Mouse (Mus musculus) limb, embryonic 13.5 days (tissue): ENCODE measurements around the gene Polr3c. TPM values are rescaled to one million over a fixed set of nuclear protein-coding genes. Genes with fewer than 3 reads are reported as not detected.
"Not testable (repeated sequence)": the region's sequence is repeated elsewhere in the genome, so short reads cannot be mapped to it uniquely, and the experiment has no call there.

Experiments used
- ATAC-seq: fragments of 200-750 bp; cut with Nextera tagmentation; 2 replicates; pipeline ENCODE4 v1.8.0; 2017; ENCODE audit warnings: low read depth, moderate number of reproducible peaks, moderate TSS enrichment; ENCODE audit not compliant: low FRiP score
- H3K27ac ChIP-seq: fragments of 300-500 bp; sonication (generic); 2 replicates; pipeline ENCODE4 v1.5.1; 2015; ENCODE audit warnings: inconsistent platforms, mild to moderate bottlenecking, moderate library complexity
- H3K27me3 ChIP-seq: fragments of 300-500 bp; sonication (generic); 2 replicates; pipeline ENCODE4 v1.6.1; 2015; ENCODE audit warnings: mild to moderate bottlenecking, inconsistent platforms
- H3K36me3 ChIP-seq: fragments of 300-500 bp; sonication (generic); 2 replicates; pipeline ENCODE4 v1.6.1; 2015; ENCODE audit warnings: inconsistent platforms, mild to moderate bottlenecking, moderate library complexity
- H3K4me1 ChIP-seq: fragments of 300-500 bp; sonication (generic); 2 replicates; pipeline ENCODE4 v1.6.1; 2015; ENCODE audit warnings: inconsistent platforms
- H3K4me2 ChIP-seq: fragments of 300-500 bp; sonication (generic); replicated peaks from 2 replicates; pipeline ENCODE4 v1.6.1; 2015; ENCODE audit warnings: inconsistent platforms, mild to moderate bottlenecking, moderate library complexity
- H3K4me3 ChIP-seq: fragments of 300-500 bp; sonication (generic); 2 replicates; pipeline ENCODE4 v1.5.1; 2015; ENCODE audit warnings: moderate library complexity, mild to moderate bottlenecking, inconsistent platforms
- H3K9ac ChIP-seq: fragments of 300-500 bp; sonication (generic); 2 replicates; pipeline ENCODE4 v1.6.1; 2015; ENCODE audit warnings: mild to moderate bottlenecking, inconsistent platforms
- H3K9me3 ChIP-seq: fragments of 300-500 bp; sonication (generic); 2 replicates; pipeline ENCODE4 v1.6.1; 2016; ENCODE audit warnings: inconsistent platforms
- WGBS: fragments of 180-500 bp; shearing (Covaris S2); methylation state at CpG from one replicate; pipeline ENCODE4 v1.1.7; 2015; 5-methylcytosine and 5-hydroxymethylcytosine counted together
- polyA plus RNA-seq: library from polyadenylated mRNA; unstranded; fragments of >200 nt; fragmentation: Nextera tagmentation; extraction: Ambion mirVana; gene quantifications from 2 replicates; pipeline ENCODE4 v1.2.1, GENCODE M21; 2015

Polr3c gene
- polyA plus RNA-seq, 1 experiment from 2014 or later, result 33.5 TPM

DNA sequence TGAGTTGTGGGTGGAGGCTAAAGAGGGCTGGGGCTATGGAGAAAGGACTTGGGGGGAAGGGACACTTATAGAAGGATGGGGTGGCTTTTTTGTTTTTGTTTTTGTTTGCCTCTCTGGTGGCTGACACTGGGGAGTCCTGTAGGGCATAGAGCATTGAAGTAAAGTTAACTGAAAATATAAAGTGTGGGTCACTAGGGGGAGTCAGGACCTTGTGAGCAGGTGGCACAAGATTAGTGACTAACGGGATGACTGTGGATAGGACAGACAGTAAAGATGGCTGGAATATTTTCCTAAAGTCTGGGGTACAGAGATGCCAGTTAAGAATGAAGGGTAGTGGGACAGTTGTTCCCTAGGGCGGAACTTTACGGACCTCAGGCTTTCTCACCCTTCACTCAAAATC, 37.1 kb downstream of the Polr3c start:
- Histone ChIP-seq H3K27ac (no peak overlapping the region), H3K9ac (no peak overlapping the region), H3K4me2 (no peak overlapping the region), H3K9me3 (no peaks in the 10 kb centered on the region), H3K4me3 (no peak overlapping the region), H3K36me3 (no peaks in the 10 kb centered on the region), H3K27me3 (0 out of 2 replicates have a peak, but pooled peaks cover 3% of the 10 kb centered on the region), H3K4me1 (peaks cover 4% of the 10 kb centered on the region; the same call in 1 of the 2 replicates)
- ATAC-seq, result no peak
- WGBS, result 52% methylated on average over 3 of the region's 3 CpGs

GRCm38 (mm10) chr3:96688854-96689253, 38.6 kb downstream of the Polr3c start:
- no peaks in the 10 kb centered on the region for H3K9me3 ChIP-seq

DNA sequence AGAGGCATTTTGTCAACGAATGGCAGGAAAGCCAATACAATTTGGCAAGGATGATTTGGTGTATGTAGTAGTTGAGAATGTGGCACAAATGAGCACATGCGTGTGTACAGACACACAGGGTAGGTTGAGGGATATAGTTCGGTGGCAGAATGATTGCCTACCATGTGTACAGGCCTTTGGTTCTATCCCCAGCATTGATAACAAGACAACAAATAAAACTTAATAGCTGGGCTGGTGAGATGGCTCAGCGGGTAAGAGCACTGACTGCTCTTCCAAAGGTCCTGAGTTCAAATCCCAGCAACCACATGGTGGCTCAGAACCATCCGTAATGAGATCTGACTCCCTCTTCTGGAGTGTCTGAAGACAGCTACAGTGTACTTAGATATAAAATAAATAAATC, 41.4 kb downstream of the Polr3c start:
- H3K27me3 ChIP-seq, result peaks cover 26% of the 10 kb centered on the region
- WGBS, result 89% methylated on average over 5 of the region's 5 CpGs
- H3K36me3 ChIP-seq, H3K9me3 ChIP-seq, H3K4me1 ChIP-seq, H3K27ac ChIP-seq, ATAC-seq, H3K9ac ChIP-seq, H3K4me2 ChIP-seq, H3K4me3 ChIP-seq: not testable (repeated sequence)

More at GRCm38 (mm10) chr3:96688854-96689253, 38.6 kb downstream of the Polr3c start:
- WGBS, result 78% methylated on average over 11 of the region's 11 CpGs
- H3K27ac ChIP-seq, result no peak overlapping the region
- H3K27me3 ChIP-seq, result peaks cover 15% of the 10 kb centered on the region
- H3K4me1 ChIP-seq, result peaks cover 14% of the 10 kb centered on the region; the same call in 1 of the 2 replicates
- no peak overlapping the region for H3K4me2 ChIP-seq
- H3K4me3 ChIP-seq, result no peak overlapping the region
- H3K9ac ChIP-seq, result no peak overlapping the region
- no peak for ATAC-seq
- no peaks in the 10 kb centered on the region for H3K36me3 ChIP-seq

- no peaks in the 10 kb centered on the region for H3K36me3 ChIP-seq
- no peak overlapping the region for H3K27ac ChIP-seq
- ATAC-seq, result no peak
- H3K4me3 ChIP-seq, result peak overlapping the region; percentile 34
- H3K9me3 ChIP-seq, result no peaks in the 10 kb centered on the region
- H3K27me3 ChIP-seq, result peaks cover 38% of the 10 kb centered on the region
- peak overlapping the region; percentile 53 for H3K9ac ChIP-seq
- peaks cover 10% of the 10 kb centered on the region; the same call in 1 of the 2 replicates for H3K4me1 ChIP-seq
- peak overlapping the region; percentile 61 for H3K4me2 ChIP-seq
- WGBS, result 16% methylated on average over 28 of the region's 28 CpGs
Measured at GRCm38 (mm10) chr3:96684822-96685156, 42.6 kb downstream of the Polr3c start.

DNA sequence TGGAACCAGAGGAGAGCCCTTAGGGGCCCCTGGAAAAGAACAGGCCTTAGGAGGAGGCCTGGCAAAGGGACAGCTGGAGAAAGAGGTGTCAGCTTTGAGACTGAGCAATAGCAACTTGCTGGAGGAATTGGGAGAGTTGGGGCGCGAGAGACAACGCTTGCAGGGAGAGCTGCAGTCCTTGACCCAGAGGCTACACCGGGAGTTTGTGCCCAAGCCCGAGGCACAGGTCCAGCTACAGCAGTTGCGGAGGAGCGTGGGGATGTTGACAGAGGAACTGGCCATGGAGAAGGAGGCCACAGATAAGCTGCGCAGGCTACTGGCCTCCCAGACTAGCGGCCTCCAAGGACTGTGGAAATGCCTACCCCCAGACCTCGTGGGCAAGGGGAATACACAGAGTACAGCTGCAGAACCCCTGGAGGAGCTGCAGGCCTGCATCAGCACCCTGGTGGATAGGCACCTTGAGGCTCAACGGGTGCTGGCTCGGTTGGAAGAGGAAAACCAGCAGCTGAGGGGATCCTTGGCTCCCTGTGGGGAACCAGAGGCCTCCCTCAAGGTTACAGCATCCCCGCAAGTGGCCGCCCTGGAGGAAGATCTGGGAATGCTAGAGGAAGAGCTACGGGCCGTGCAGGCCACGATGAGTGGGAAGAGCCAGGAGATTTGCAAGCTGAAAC, 43.1 kb downstream of the Polr3c start:
- Histone ChIP-seq H3K9me3 (no peaks in the 10 kb centered on the region), H3K27me3 (peaks cover 43% of the 10 kb centered on the region), H3K27ac (no peak overlapping the region), H3K4me3 (peak overlapping the region; percentile 34), H3K9ac (peak overlapping the region; percentile 53), H3K4me1 (peaks cover 10% of the 10 kb centered on the region; the same call in 1 of the 2 replicates), H3K36me3 (no peaks in the 10 kb centered on the region), H3K4me2 (peak overlapping the region; percentile 61)
- 49% methylated on average over 17 of the region's 17 CpGs for WGBS
- no peak for ATAC-seq

GRCm38 (mm10) chr3:96683496-96683895, 43.9 kb downstream of the Polr3c start:
- ATAC-seq, result no peak
- H3K4me1 ChIP-seq, result peaks cover 10% of the 10 kb centered on the region; the same call in 1 of the 2 replicates
- no peaks in the 10 kb centered on the region for H3K36me3 ChIP-seq
- H3K9me3 ChIP-seq, result no peaks in the 10 kb centered on the region
- peaks cover 48% of the 10 kb centered on the region for H3K27me3 ChIP-seq
- WGBS, result 86% methylated on average over 3 of the region's 3 CpGs
- no peak overlapping the region for H3K4me2 ChIP-seq
- H3K4me3 ChIP-seq, result no peak overlapping the region
- 0 out of 2 replicates have a peak overlapping the region, but pooled peaks have one; percentile 19 for H3K9ac ChIP-seq
- H3K27ac ChIP-seq, result no peak overlapping the region

DNA sequence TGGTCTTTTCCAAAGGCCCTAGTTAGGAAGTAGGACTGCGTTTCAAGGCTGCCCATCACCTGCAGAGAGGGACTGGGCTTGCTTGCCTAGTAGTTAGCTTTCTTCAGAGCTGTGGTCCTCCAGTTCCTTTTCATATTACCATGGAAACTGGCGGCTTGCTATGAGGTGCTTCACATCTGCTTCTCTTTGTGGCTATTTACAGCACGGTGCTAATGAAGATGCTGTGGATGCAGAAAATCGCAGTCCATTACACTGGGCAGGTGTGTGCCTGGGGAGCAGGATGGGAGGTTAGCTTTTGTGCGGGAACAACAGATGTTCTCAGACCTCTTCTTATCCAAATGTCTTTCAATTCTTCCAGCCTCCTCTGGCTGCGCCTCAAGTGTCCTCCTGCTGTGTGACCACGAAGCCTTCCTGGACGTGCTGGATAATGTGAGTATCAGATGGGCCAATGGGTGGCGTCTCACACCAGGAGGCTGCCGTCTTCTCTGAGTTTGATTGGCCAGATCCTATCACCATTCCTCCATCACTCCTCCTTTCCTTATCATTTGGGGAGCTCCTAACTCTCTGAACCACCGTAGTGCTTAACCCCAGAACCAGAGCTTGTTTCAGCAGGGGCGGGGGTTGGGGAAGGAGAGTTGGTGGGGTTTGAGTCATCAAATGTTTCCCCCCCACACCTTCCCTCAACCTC, 47.0 kb downstream of the Polr3c start:
- Histone ChIP-seq H3K9me3 (no peaks in the 10 kb centered on the region), H3K27me3 (peaks cover 48% of the 10 kb centered on the region), H3K4me1 (peaks cover 14% of the 10 kb centered on the region)

GRCm38 (mm10) chr3:96679159-96679674, 48.2 kb downstream of the Polr3c start:
- Histone ChIP-seq H3K4me2 (no peak overlapping the region), H3K4me1 (peaks cover 11% of the 10 kb centered on the region), H3K36me3 (no peaks in the 10 kb centered on the region), H3K9ac (no peak overlapping the region), H3K4me3 (no peak overlapping the region), H3K27me3 (peaks cover 39% of the 10 kb centered on the region), H3K27ac (no peak overlapping the region), H3K9me3 (no peaks in the 10 kb centered on the region)
- no peak for ATAC-seq
- whole genome bisulfite sequencing, result 27% methylated on average over 5 of the region's 5 CpGs

More for the DNA sequence above, 47.0 kb downstream of the Polr3c start:
- Histone ChIP-seq H3K9ac (no peak overlapping the region), H3K4me2 (no peak overlapping the region), H3K4me3 (no peak overlapping the region), H3K36me3 (no peaks in the 10 kb centered on the region), H3K27ac (no peak overlapping the region)
- no peak for ATAC-seq
- 16% methylated on average over 12 of the region's 12 CpGs for WGBS

GRCm38 (mm10) chr3:96678456-96678855, 49.0 kb downstream of the Polr3c start:
- Histone ChIP-seq H3K4me1 (peaks cover 14% of the 10 kb centered on the region), H3K9ac (no peak overlapping the region), H3K27me3 (peaks cover 32% of the 10 kb centered on the region), H3K36me3 (no peaks in the 10 kb centered on the region), H3K4me3 (no peak overlapping the region), H3K9me3 (no peaks in the 10 kb centered on the region), H3K27ac (no peak overlapping the region), H3K4me2 (no peak overlapping the region)
- no peak for ATAC-seq
- WGBS, result 66% methylated on average over 7 of the region's 7 CpGs

- no peak overlapping the region; the same call in 1 of the 2 replicates for H3K27ac ChIP-seq
- no peaks in the 10 kb centered on the region for H3K36me3 ChIP-seq
- peaks cover 31% of the 10 kb centered on the region for H3K27me3 ChIP-seq
- H3K4me2 ChIP-seq, result no peak overlapping the region
- ATAC-seq, result no peak
- no peak overlapping the region for H3K4me3 ChIP-seq
- 37% methylated on average over 3 of the region's 3 CpGs for WGBS
- H3K9me3 ChIP-seq, result no peaks in the 10 kb centered on the region
- no peak overlapping the region; the same call in 1 of the 2 replicates for H3K9ac ChIP-seq
- peaks cover 14% of the 10 kb centered on the region for H3K4me1 ChIP-seq
Measured at GRCm38 (mm10) chr3:96675690-96676089, 51.7 kb downstream of the Polr3c start.

DNA sequence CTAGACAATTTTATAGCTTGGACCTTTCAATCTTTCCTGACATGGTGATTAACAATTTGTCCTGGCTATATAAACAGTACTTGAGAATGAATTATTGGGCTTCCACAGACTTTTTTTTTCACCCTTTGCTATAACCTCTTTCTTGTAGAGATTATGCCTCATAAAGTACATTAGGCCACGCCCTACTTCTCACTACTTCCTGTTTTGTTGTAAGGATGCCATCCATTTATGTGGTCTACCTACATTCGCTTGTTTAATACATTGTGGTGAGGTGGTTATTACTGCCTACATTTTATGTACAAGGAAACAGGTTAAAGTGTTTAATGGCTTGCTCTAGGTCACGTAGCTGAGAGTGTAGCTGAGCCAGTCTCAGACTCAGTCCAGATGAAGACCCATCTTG, 52.3 kb downstream of the Polr3c start:
- H3K9me3 ChIP-seq, result no peaks in the 10 kb centered on the region
- H3K9ac ChIP-seq, result no peak overlapping the region; the same call in 1 of the 2 replicates
- no peak overlapping the region for H3K27ac ChIP-seq
- WGBS, result 43% methylated on average over 3 of the region's 3 CpGs
- no peak overlapping the region for H3K4me2 ChIP-seq
- H3K36me3 ChIP-seq, result no peaks in the 10 kb centered on the region
- ATAC-seq, result no peak
- H3K4me1 ChIP-seq, result peaks cover 18% of the 10 kb centered on the region
- peaks cover 27% of the 10 kb centered on the region for H3K27me3 ChIP-seq
- no peak overlapping the region for H3K4me3 ChIP-seq

- Histone ChIP-seq H3K36me3 (no peaks in the 10 kb centered on the region), H3K9me3 (no peaks in the 10 kb centered on the region), H3K4me1 (peaks cover 18% of the 10 kb centered on the region), H3K9ac (no peak overlapping the region), H3K4me3 (no peak overlapping the region), H3K27ac (peak overlapping the region; percentile 52), H3K4me2 (peak overlapping the region; percentile 43), H3K27me3 (peaks cover 20% of the 10 kb centered on the region)
- peak; percentile 35; the same call in 1 of the 2 replicates for ATAC-seq
- 15% methylated on average over 8 of the region's 8 CpGs for WGBS
Measured at GRCm38 (mm10) chr3:96674442-96674841, 53.0 kb downstream of the Polr3c start.
